Mouse (Mus musculus): ENCODE measurements around the gene Tmem53. TPM values are rescaled to one million over a fixed set of nuclear protein-coding genes. Genes with fewer than 3 reads are reported as not detected.

The Tmem53 gene
- polyA plus RNA-seq, 1 experiment from 2014 or later, result 8.0 TPM

- H3K27ac ChIP-seq (ENCODE audit: low read depth, low read length), result no peak overlapping the region
Measured at GRCm38 (mm10) chr4:117314849-117315500, 63.2 kb downstream of the Tmem53 start.

GRCm38 (mm10) chr4:117316800-117317199, 65.0 kb downstream of the Tmem53 start:
- WGBS, result 51% methylated on average over 6 of the region's 6 CpGs
- H3K4me1 ChIP-seq (ENCODE audit: control insufficient read depth, insufficient read depth, low read length), result peaks cover 3% of the 10 kb centered on the region
- no peak overlapping the region for H3K4me3 ChIP-seq (ENCODE audit: low read depth, low read length)
- no peak overlapping the region for H3K27ac ChIP-seq (ENCODE audit: low read depth, low read length)
- no peaks in the 10 kb centered on the region for H3K36me3 ChIP-seq (ENCODE audit: control insufficient read depth, insufficient read depth, low read length)
- H3K27me3 ChIP-seq (replicated peaks; ENCODE audit: control insufficient read depth, insufficient read depth, low read length), result peaks cover 26% of the 10 kb centered on the region
- no peak overlapping the region for H3K4me2 ChIP-seq (ENCODE audit: low read length)
- ATAC-seq (no peak), DNase-seq (ENCODE audit: low spot score) (no peak)
- no peaks in the 10 kb centered on the region for H3K9me3 ChIP-seq (replicated peaks; ENCODE audit: control insufficient read depth, low read length)
- no peak overlapping the region for H3K9ac ChIP-seq (ENCODE audit: low read length)

More at GRCm38 (mm10) chr4:117314849-117315500, 63.2 kb downstream of the Tmem53 start:
- no peak overlapping the region for H3K4me3 ChIP-seq (ENCODE audit: low read depth, low read length)
- no peaks in the 10 kb centered on the region for H3K9me3 ChIP-seq (replicated peaks; ENCODE audit: control insufficient read depth, low read length)
- 81% methylated on average over 16 of the region's 16 CpGs for WGBS
- DNase-seq (ENCODE audit: low spot score) (no peak), ATAC-seq (no peak)
- peaks cover 3% of the 10 kb centered on the region for H3K4me1 ChIP-seq (ENCODE audit: control insufficient read depth, insufficient read depth, low read length)
- no peak overlapping the region for H3K4me2 ChIP-seq (ENCODE audit: low read length)
- H3K27me3 ChIP-seq (replicated peaks; ENCODE audit: control insufficient read depth, insufficient read depth, low read length), result peaks cover 26% of the 10 kb centered on the region
- no peaks in the 10 kb centered on the region for H3K36me3 ChIP-seq (ENCODE audit: control insufficient read depth, insufficient read depth, low read length)
- H3K9ac ChIP-seq (ENCODE audit: low read length), result no peak overlapping the region

- Histone ChIP-seq H3K27ac (ENCODE audit: low read depth, low read length) (no peak overlapping the region), H3K4me1 (ENCODE audit: control insufficient read depth, insufficient read depth, low read length) (peaks cover 3% of the 10 kb centered on the region), H3K4me2 (ENCODE audit: low read length) (peak overlapping the region; percentile 40), H3K9ac (ENCODE audit: low read length) (peak overlapping the region; percentile 21; the same call in 1 of the 2 replicates), H3K36me3 (ENCODE audit: control insufficient read depth, insufficient read depth, low read length) (no peaks in the 10 kb centered on the region), H3K4me3 (ENCODE audit: low read depth, low read length) (peak overlapping the region; percentile 6; the same call in 1 of the 2 replicates), H3K27me3 (replicated peaks; ENCODE audit: control insufficient read depth, insufficient read depth, low read length) (peaks cover 22% of the 10 kb centered on the region), H3K9me3 (replicated peaks; ENCODE audit: control insufficient read depth, low read length) (no peaks in the 10 kb centered on the region)
- peak; percentile 42 for DNase-seq (ENCODE audit: low spot score)
- WGBS, result 19% methylated on average over 18 of the region's 18 CpGs
- no peak for ATAC-seq
Measured at GRCm38 (mm10) chr4:117317701-117318190, 66.0 kb downstream of the Tmem53 start.

Other genes with a start within 250 kb of the Tmem53 start
- 47.5 and 51.4 TPM in 2 replicates for gene Eif2b3, start 232.5 kb upstream of the Tmem53 start, polyA plus RNA-seq (2014; fragmentation: Nextera tagmentation; extraction: Ambion mirVana)
- 2.4 and 3.4 TPM in 2 replicates for gene Ptch2, start 155.9 kb upstream of the Tmem53 start, polyA plus RNA-seq (2014; fragmentation: Nextera tagmentation; extraction: Ambion mirVana)
- gene Btbd19, start 126.2 kb upstream of the Tmem53 start, polyA plus RNA-seq (2014; fragmentation: Nextera tagmentation; extraction: Ambion mirVana), result 2.2 and 2.5 TPM in 2 replicates
- gene Tctex1d4, start 125.2 kb upstream of the Tmem53 start, polyA plus RNA-seq (2014; fragmentation: Nextera tagmentation; extraction: Ambion mirVana), result 0.25 and 0.32 TPM in 2 replicates
- gene Plk3, start 118.0 kb upstream of the Tmem53 start, polyA plus RNA-seq (2014; fragmentation: Nextera tagmentation; extraction: Ambion mirVana), result 7.0 and 7.1 TPM in 2 replicates
- gene Rps8, start 95.7 kb upstream of the Tmem53 start, polyA plus RNA-seq (2014; fragmentation: Nextera tagmentation; extraction: Ambion mirVana), result 621 and 797 TPM in 2 replicates
- 38.5 and 38.6 TPM in 2 replicates for gene Kif2c, start 69.3 kb upstream of the Tmem53 start, polyA plus RNA-seq (2014; fragmentation: Nextera tagmentation; extraction: Ambion mirVana)
- 0.62 and 0.81 TPM in 2 replicates for gene Armh1, start 174 bp downstream of the Tmem53 start, polyA plus RNA-seq (2014; fragmentation: Nextera tagmentation; extraction: Ambion mirVana)
- gene Rnf220, start 245.1 kb downstream of the Tmem53 start, polyA plus RNA-seq (2014; fragmentation: Nextera tagmentation; extraction: Ambion mirVana), result 84.3 and 96.1 TPM in 2 replicates

All from forebrain, embryonic 14.5 days (tissue).